Mouse (Mus musculus): ENCODE measurements around the gene Aco1. TPM values are rescaled to one million over a fixed set of nuclear protein-coding genes. Genes with fewer than 3 reads are reported as not detected.

Gene Aco1
- polyA plus RNA-seq, 1 experiment from 2014 or later: 41.1 TPM

GRCm38 (mm10) chr4:40180046-40180445, 37.2 kb downstream of the Aco1 start:
- DNase-seq (no peak), ATAC-seq (no peak)
- H3K9ac ChIP-seq (replicated peaks): no peak overlapping the region
- no peaks in the 10 kb centered on the region for H3K27me3 ChIP-seq (ENCODE audit: insufficient read depth, low read length)
- TF ChIP-seq EP300 (IDR thresholded peaks at IDR 0.05; ENCODE audit: low read depth) (no peak), CTCF (IDR thresholded peaks at IDR 0.05; ENCODE audit: low read depth) (no peak)
- no peak overlapping the region for H3K4me3 ChIP-seq (ENCODE audit: low read depth, low read length)
- H3K36me3 ChIP-seq (replicated peaks; ENCODE audit: insufficient read depth, low read length): peaks cover 32% of the 10 kb centered on the region
- H3K27ac ChIP-seq (ENCODE audit: low read depth): no peak overlapping the region
- no peaks in the 10 kb centered on the region; the same call in 1 of the 2 replicates for H3K4me1 ChIP-seq (ENCODE audit: insufficient read depth)
- no peak overlapping the region for H3K4me2 ChIP-seq (ENCODE audit: low read depth, low read length)
- H3K9me3 ChIP-seq (ENCODE audit: low read length): no peaks in the 10 kb centered on the region
- WGBS (ENCODE audit: insufficient replicate concordance): 87% methylated on average over 6 of the region's 6 CpGs

DNA sequence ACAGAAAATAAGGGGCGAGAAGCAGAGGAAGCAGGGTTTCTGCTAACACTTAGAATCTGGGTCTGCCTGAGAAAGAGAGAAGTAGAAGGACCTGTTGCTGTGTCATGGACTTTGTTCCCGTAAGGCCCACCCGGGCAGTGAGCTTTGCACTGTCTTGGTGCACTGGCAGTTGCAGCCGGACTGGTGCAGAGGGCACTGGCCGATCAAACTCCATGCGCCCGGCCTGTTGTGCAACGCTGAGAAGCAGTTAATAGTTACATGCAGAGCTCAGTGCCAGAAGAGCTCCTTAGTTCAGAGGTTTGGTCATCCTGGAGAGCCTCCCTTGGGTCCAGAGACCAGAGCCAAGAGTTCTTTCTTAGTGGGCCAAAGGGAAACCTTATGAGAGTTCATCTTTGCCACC, 38.8 kb downstream of the Aco1 start:
- ATAC-seq (peak; percentile 95), DNase-seq (peak; percentile 75)
- Histone ChIP-seq H3K27ac (ENCODE audit: low read depth) (peak overlapping the region; percentile 56), H3K4me3 (ENCODE audit: low read depth, low read length) (no peak overlapping the region), H3K4me1 (ENCODE audit: insufficient read depth) (no peaks in the 10 kb centered on the region; the same call in 1 of the 2 replicates), H3K9ac (replicated peaks) (no peak overlapping the region), H3K4me2 (ENCODE audit: low read depth, low read length) (no peak overlapping the region), H3K36me3 (replicated peaks; ENCODE audit: insufficient read depth, low read length) (peaks cover 40% of the 10 kb centered on the region), H3K9me3 (ENCODE audit: low read length) (no peaks in the 10 kb centered on the region), H3K27me3 (ENCODE audit: insufficient read depth, low read length) (no peaks in the 10 kb centered on the region)
- WGBS (ENCODE audit: insufficient replicate concordance): 69% methylated on average over 8 of the region's 8 CpGs
- TF ChIP-seq CTCF (IDR thresholded peaks at IDR 0.05; ENCODE audit: low read depth): no peak
- TF ChIP-seq EP300 (IDR thresholded peaks at IDR 0.05; ENCODE audit: low read depth): peak; percentile 61

DNA sequence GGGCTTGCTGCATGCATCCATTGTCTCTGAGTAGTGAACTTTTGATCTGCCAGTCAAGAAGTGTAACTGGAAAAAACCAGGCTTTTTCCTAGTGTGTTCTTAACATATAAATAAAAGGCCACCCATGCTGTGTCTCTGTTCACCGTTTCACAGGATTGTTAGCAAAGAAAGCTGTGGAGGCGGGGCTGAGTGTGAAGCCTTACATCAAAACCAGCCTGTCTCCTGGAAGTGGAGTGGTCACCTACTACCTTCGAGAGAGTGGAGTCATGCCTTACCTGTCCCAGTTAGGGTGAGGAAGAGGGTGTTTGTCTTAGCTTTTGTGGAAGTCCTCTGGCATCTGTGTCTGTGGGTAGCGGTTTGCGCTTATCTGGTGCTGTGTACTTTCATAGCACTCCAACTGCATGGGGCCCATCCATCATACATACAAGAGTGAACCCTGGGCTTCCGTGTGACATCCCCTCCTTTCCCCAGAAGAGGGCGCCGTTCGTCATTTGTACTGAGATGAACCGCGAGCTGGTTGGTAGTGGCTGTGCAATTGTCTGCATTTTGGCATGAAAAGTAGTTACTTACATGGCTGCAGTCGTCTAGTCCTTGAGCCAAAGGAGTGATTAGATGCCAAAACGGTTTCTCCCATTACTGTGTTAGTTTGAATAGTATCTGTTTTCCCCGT, 39.9 kb downstream of the Aco1 start:
- Histone ChIP-seq H3K27me3 (ENCODE audit: insufficient read depth, low read length) (no peaks in the 10 kb centered on the region), H3K9me3 (ENCODE audit: low read length) (no peaks in the 10 kb centered on the region), H3K9ac (replicated peaks) (no peak overlapping the region), H3K36me3 (replicated peaks; ENCODE audit: insufficient read depth, low read length) (peaks cover 46% of the 10 kb centered on the region), H3K27ac (ENCODE audit: low read depth) (peak overlapping the region; percentile 56), H3K4me2 (ENCODE audit: low read depth, low read length) (no peak overlapping the region), H3K4me3 (ENCODE audit: low read depth, low read length) (no peak overlapping the region), H3K4me1 (ENCODE audit: insufficient read depth) (no peaks in the 10 kb centered on the region; the same call in 1 of the 2 replicates)
- 31% methylated on average over 14 of the region's 14 CpGs for WGBS (ENCODE audit: insufficient replicate concordance)
- peak; percentile 79 for TF ChIP-seq CTCF (IDR thresholded peaks at IDR 0.05; ENCODE audit: low read depth)
- no peak for TF ChIP-seq EP300 (IDR thresholded peaks at IDR 0.05; ENCODE audit: low read depth)
- peak; percentile 79 for DNase-seq
- peak; percentile 48 for ATAC-seq

GRCm38 (mm10) chr4:40183781-40184180, 40.9 kb downstream of the Aco1 start:
- H3K4me2 ChIP-seq (ENCODE audit: low read depth, low read length): no peak overlapping the region
- ATAC-seq: no peak
- peaks cover 45% of the 10 kb centered on the region for H3K36me3 ChIP-seq (replicated peaks; ENCODE audit: insufficient read depth, low read length)
- TF ChIP-seq CTCF (IDR thresholded peaks at IDR 0.05; ENCODE audit: low read depth): no peak
- TF ChIP-seq EP300 (IDR thresholded peaks at IDR 0.05; ENCODE audit: low read depth): no peak
- no peaks in the 10 kb centered on the region for H3K27me3 ChIP-seq (ENCODE audit: insufficient read depth, low read length)
- no peak for DNase-seq
- H3K4me1 ChIP-seq (ENCODE audit: insufficient read depth): no peaks in the 10 kb centered on the region
- no peaks in the 10 kb centered on the region for H3K9me3 ChIP-seq (ENCODE audit: low read length)
- no peak overlapping the region for H3K27ac ChIP-seq (ENCODE audit: low read depth)
- no peak overlapping the region for H3K4me3 ChIP-seq (ENCODE audit: low read depth, low read length)
- WGBS (ENCODE audit: insufficient replicate concordance): 84% methylated on average over 6 of the region's 6 CpGs
- no peak overlapping the region for H3K9ac ChIP-seq (replicated peaks)

DNA sequence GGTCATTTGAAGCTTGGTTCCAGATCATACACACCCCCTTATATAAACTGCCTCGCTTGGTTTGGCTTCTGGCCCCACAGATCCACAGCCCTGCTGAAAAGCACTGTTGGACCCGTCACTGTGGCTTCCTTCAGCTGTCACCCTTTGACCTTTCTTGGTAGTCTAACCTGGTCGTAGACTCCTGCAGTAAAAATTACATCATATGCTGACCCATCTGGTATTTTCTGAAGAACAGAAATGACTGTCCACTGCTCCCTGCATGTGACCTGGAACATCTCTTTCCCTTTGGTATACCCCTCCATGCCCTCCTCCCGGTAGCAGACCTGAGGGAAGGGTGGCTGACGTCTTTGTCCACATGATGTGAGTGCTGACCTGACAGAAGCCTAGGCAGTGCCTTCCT, 41.6 kb downstream of the Aco1 start:
- no peak overlapping the region for H3K9ac ChIP-seq (replicated peaks)
- H3K4me1 ChIP-seq (ENCODE audit: insufficient read depth): no peaks in the 10 kb centered on the region
- no peaks in the 10 kb centered on the region for H3K9me3 ChIP-seq (ENCODE audit: low read length)
- TF ChIP-seq CTCF (IDR thresholded peaks at IDR 0.05; ENCODE audit: low read depth) (no peak), EP300 (IDR thresholded peaks at IDR 0.05; ENCODE audit: low read depth) (no peak)
- ATAC-seq (no peak), DNase-seq (no peak)
- no peak overlapping the region for H3K27ac ChIP-seq (ENCODE audit: low read depth)
- 76% methylated on average over 5 of the region's 5 CpGs for WGBS (ENCODE audit: insufficient replicate concordance)
- no peak overlapping the region for H3K4me3 ChIP-seq (ENCODE audit: low read depth, low read length)
- no peaks in the 10 kb centered on the region for H3K27me3 ChIP-seq (ENCODE audit: insufficient read depth, low read length)
- H3K4me2 ChIP-seq (ENCODE audit: low read depth, low read length): no peak overlapping the region
- peaks cover 49% of the 10 kb centered on the region for H3K36me3 ChIP-seq (replicated peaks; ENCODE audit: insufficient read depth, low read length)

DNA sequence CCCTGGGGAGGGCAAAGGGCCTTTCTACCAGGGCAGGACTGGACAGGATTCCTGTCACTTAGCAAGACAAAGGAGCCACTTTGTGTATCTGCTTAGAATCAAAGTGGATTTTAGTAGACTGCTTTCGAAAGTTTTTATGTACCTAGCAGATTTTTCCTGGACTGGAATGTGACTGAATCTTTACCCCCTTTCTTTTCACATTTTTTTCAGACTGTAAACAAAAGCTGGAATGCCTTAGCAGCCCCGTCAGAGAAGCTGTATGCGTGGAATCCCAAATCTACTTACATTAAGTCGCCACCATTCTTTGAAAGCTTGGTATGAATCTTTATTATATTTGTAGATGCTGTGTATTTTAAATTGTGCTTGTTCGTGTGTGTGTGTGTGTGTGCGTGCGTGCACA, 45.1 kb downstream of the Aco1 start:
- no peak overlapping the region for H3K4me3 ChIP-seq (ENCODE audit: low read depth, low read length)
- H3K36me3 ChIP-seq (replicated peaks; ENCODE audit: insufficient read depth, low read length): peaks cover 43% of the 10 kb centered on the region
- no peak for ATAC-seq
- WGBS (ENCODE audit: insufficient replicate concordance): 87% methylated on average over 7 of the region's 7 CpGs
- no peak overlapping the region for H3K27ac ChIP-seq (ENCODE audit: low read depth)
- no peak overlapping the region for H3K4me2 ChIP-seq (ENCODE audit: low read depth, low read length)
- no peak for TF ChIP-seq EP300 (IDR thresholded peaks at IDR 0.05; ENCODE audit: low read depth)
- TF ChIP-seq CTCF (IDR thresholded peaks at IDR 0.05; ENCODE audit: low read depth): no peak
- H3K9me3 ChIP-seq (ENCODE audit: low read length): no peaks in the 10 kb centered on the region
- no peak overlapping the region for H3K9ac ChIP-seq (replicated peaks)
- no peaks in the 10 kb centered on the region for H3K4me1 ChIP-seq (ENCODE audit: insufficient read depth)
- no peaks in the 10 kb centered on the region for H3K27me3 ChIP-seq (ENCODE audit: insufficient read depth, low read length)
- no peak for DNase-seq
